Mouse (Mus musculus): ENCODE measurements around the gene Atf7. TPM values are rescaled to one million over a fixed set of nuclear protein-coding genes. Genes with fewer than 3 reads are reported as not detected.

Gene Atf7
- 119 TPM for total RNA-seq (2023)

DNA sequence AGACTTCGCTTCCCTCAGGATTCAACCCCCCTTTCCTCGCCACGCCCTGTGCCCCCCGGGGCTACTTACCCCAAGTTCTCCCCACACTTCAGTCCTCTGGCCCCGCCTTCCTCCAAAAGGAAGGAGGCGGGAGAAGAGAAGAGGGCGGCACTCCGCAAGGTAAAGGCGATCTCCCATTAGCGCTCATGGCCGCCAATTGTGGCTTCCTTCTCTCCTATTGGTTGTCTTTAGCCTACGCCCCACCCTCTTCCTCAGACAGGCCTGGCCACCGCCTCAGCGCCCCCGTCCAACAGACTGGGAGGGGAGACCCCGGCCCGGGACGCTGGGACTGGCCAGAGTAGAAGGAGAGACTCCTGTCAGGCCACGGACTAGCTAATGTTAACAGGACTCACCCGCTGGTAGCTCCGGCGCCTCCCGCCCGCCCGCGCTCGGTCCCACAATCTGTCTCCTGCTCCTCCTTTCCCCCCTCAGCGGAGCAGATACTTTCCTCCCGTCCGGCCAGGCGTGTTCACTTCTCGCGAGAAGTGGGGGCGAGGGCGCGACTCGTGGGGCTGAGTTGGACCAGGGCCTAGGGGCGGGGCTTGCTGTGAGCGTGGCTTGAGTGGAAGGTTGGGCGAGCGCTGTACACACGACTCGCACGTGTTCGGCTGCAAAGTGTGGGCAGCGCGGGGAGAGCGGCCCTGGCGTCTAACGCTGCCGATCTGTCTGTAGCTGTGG, at the start of gene Atf7, which contains the start of gene Gm28047:
Atf7 (minus strand) TSS at position 495 of the 717 bp plus-strand sequence.
Gm28047 (minus strand) TSS at position 98 of the 717 bp plus-strand sequence.

DNA sequence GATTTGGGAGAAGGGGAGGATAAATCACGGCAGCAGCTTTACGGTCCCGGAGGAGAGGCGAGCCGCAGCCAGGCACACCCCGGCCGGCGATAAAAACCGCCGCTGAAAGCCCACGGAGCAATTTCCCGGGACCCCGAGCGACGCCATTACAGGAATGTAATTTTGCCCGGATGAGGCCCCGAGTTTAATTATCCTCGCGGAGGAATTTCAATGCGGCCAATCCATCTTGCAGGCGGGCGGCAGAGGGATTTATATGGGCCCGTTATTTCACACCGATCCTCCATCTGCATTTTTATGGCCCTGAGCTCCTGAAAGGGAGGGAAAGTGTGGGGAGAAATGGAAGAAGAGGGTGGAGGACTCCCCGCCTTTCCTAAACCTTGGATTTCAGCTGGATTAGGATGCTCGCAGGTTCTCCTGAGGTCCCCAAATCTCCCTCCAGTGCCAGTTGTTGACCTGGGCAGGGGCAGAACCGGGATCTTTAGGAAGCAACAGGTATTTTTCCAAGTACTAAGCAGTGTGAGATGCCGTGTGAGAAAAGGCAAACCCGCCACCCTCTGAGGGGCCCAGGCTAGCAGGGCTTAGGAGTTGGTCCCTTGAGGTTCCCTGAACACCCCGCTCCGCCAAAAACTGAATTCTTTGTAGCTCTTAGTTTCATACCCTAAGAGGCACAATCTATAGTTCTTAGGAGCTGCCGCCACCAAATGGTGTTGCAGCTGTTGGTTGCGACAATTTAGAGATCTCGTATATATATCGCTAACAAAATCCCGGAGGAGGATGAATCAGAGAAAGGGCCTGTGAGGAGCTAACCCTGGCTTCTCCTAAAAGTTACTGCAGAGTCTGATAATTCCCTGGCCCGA, 47.2 kb upstream of the Atf7 start, which contains the start of gene Atp5g2:
Atp5g2 (minus strand) TSS at position 138 of the 857 bp plus-strand sequence.

GRCm38 (mm10) chr15:102524892-102525485, 100.3 kb downstream of the Atf7 start, which contains the start of gene Npff:
TSS of gene Npff (minus strand) at chr15:102524942.

DNA sequence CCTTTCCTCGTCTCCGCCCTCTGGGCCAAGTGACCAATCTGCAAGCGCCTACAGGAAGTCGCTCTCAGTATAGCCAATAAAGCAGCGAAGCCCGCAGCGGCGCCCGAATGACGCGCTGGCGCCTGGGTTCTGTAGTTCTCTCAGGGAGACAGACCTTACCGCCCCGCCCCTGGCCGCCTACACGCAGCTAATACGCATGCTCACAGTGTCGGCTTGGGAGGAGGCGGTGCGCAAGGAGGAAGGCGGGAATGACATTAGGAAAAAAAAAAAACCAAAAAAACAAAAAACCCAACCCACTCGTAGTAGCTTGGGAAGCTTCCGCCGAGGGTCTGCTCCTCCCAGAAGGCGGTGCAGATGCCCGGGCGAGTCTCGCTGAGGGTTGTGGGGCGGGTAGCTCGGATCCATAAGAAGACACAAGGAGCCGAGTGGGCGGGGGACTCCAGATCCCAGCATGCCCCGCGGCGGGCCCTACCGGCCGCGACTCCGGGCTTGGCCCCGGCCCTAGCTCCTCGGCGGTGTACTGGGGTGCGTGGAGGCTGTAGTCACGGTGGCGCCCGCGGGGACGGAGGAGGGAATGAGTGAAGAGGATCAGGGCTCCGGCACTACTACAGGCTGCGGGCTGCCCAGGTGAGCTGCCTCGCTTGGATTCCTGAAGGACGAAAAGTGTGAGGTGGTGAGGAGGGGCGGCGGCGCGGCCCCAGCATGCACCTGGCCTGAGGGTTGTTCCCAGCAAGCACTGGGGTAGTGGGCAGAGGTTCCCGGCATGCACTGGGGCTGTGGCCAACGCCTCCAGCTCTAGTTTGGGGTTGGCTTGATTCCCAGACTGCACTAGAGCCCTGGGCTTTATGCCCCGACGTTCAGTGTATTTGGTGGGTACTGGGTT, 107.0 kb downstream of the Atf7 start, which contains the start of gene Tarbp2:
Tarbp2 (plus strand) TSS at position 217 of the 883 bp plus-strand sequence.

GRCm38 (mm10) chr15:102516728-102517404, 108.4 kb downstream of the Atf7 start, which contains the start of gene Map3k12:
TSS of gene Map3k12 (minus strand) at chr15:102517064.

DNA sequence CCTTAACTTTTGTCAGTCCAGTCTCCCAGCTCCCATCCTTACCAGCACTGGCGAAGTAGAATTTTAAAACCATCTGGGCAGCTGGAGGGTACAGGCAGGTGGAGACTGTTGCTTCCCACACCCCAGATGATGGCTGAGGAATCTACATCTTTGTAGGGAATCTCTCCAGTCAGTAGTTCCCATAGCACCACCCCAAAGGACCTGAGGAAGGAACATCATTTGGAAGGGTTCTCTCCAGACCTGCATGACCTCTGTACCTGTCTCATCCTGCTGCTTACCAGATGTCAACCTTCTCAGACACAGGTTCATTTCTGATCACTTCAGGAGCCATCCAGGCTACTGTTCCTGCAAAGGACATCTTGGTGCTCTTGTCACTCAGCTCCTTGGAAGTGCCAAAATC, 121.8 kb downstream of the Atf7 start, which contains the start of gene Gm10337:
Gm10337 (plus strand) TSS at position 276 of the 400 bp plus-strand sequence.

Other genes with a start within 250 kb of the Atf7 start
- 133 TPM for gene Sp1, start 219.3 kb downstream of the Atf7 start, total RNA-seq (2023)
- 0.74 TPM for gene Amhr2, start 180.1 kb downstream of the Atf7 start, total RNA-seq (2023)
- 45.7 TPM for gene Prr13, start 166.4 kb downstream of the Atf7 start, total RNA-seq (2023)
- 825 TPM for gene Pcbp2, start 154.9 kb downstream of the Atf7 start, total RNA-seq (2023)
- gene Gm10337, start 121.7 kb downstream of the Atf7 start, total RNA-seq (2023), result 25.0 TPM
- gene Map3k12, start 108.4 kb downstream of the Atf7 start, total RNA-seq (2023), result 5.8 TPM
- 58.2 TPM for gene Tarbp2, start 107.3 kb downstream of the Atf7 start, total RNA-seq (2023)
- 22.5 TPM for gene Npff, start 100.5 kb downstream of the Atf7 start, total RNA-seq (2023)
- not detected for gene Gm28047, start 397 bp downstream of the Atf7 start, total RNA-seq (2023)
- 3.5 TPM for gene Atp5g2, start 46.9 kb upstream of the Atf7 start, total RNA-seq (2023)
- 51.2 TPM for gene Calcoco1, start 96.7 kb upstream of the Atf7 start, total RNA-seq (2023)